Mouse (Mus musculus): Measurements from ENCODE around the gene Pigz. TPM values are rescaled to one million over a fixed set of nuclear protein-coding genes. Genes with fewer than 3 reads are reported as not detected.

The Pigz gene
- total and polyA plus RNA-seq, 2 experiments from 2014 or later: 2.9 to 4.1 TPM

DNA sequence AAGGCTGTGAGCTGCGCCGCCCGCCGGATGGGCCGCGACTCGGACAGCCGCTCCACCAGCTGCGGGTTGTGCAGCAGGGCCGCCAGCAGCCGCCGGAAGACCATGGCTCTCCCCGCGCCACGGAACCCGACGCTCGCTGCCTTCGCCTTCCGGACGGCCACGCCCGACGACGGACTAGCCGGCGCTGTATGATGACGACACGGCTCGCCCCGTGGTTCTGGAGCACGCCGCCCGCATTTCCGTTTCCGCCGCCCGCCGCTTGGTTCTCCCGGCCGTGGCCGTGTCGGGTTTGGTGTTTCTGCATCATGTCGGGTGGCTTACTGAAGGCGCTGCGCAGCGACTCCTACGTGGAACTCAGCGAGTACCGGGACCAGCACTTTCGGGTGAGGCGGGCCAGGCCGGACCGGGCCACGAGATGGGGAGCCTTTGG lies 14.7 kb downstream of the Pigz start, which contains the start of the genes 0610012G03Rik and Ncbp2:
Gene 0610012G03Rik (minus strand): TSS at position 150 of the 430 bp plus-strand sequence.
Gene Ncbp2 (plus strand): TSS at position 169 of the 430 bp plus-strand sequence.
- peak within 1 kb of the TSS; percentile 93 for H3K4me3 ChIP-seq (ENCODE audit: low read depth, low read length)
- H3K9ac ChIP-seq: peak within 1 kb of the TSS; percentile 90
- peak; percentile 34 for TF ChIP-seq CTCF (IDR thresholded peaks at IDR 0.05; ENCODE audit: low read depth)
- WGBS: under 1% methylated on average over 55 of the region's 55 CpGs
- peak within 1 kb of the TSS; percentile 91 for H3K27ac ChIP-seq (ENCODE audit: low read depth, low read length)
- peaks cover 13% of the 10 kb centered on the region for H3K36me3 ChIP-seq (ENCODE audit: insufficient read depth)
- H3K4me2 ChIP-seq (ENCODE audit: low read depth): peak within 1 kb of the TSS; percentile 89
- DNase-seq: peak; percentile 98
- ATAC-seq: peak; percentile 95
- no peaks in the 10 kb centered on the region for H3K9me3 ChIP-seq (ENCODE audit: low read length)
- H3K27me3 ChIP-seq (ENCODE audit: insufficient read depth, low read length): no peaks in the 10 kb centered on the region
- H3K4me1 ChIP-seq (ENCODE audit: insufficient read depth): peaks cover 16% of the 10 kb centered on the region

DNA sequence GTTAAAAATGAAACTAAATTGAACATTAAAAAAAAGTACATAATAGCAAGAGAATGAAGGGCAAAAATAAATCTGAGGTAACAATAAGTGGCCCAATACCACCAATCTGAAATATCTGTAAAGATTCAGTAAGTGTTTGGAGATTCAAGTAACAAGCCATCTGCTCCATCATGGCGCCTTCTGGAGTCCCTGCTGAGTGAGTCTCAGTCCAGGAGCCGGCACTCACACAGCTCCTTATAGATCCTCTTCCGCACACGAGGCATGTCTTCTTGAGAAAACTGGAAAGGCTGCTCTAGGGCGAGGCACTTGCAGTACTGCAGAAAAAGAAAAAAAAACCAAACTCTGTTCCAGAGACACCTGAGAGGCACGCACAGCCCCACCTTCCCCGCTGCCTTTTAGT lies 29.6 kb downstream of the Pigz start:
- Histone ChIP-seq H3K4me3 (ENCODE audit: low read depth, low read length) (no peak overlapping the region), H3K4me1 (ENCODE audit: insufficient read depth) (no peaks in the 10 kb centered on the region), H3K9me3 (ENCODE audit: low read length) (no peaks in the 10 kb centered on the region), H3K27ac (ENCODE audit: low read depth, low read length) (peak overlapping the region; percentile 50; the same call in 1 of the 2 replicates), H3K9ac (no peak overlapping the region), H3K4me2 (ENCODE audit: low read depth) (no peak overlapping the region), H3K36me3 (ENCODE audit: insufficient read depth) (peaks cover 54% of the 10 kb centered on the region), H3K27me3 (ENCODE audit: insufficient read depth, low read length) (no peaks in the 10 kb centered on the region)
- DNase-seq (peak; percentile 66), ATAC-seq (peak; percentile 80)
- 67% methylated on average over 7 of the region's 7 CpGs for WGBS
- TF ChIP-seq CTCF (IDR thresholded peaks at IDR 0.05; ENCODE audit: low read depth): no peak

DNA sequence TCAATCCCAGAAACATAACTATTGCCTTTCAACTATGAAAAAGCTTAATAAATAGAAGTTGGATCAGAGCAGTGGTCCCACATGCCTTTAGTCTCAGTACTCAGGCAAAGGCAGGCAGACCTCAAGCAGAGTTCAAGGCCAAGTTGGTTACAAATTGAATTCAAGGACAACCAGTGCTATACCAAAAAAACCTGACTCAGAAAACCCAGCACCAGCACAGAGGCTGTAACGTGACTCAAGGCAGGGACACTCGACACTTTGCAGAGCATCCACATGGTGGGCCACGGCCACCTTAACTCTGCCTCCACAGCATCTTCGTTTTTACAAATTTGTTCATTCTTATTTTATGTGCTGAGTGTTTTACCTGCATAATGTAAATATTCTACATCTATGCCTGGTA lies 41.6 kb downstream of the Pigz start:
- ATAC-seq (no peak), DNase-seq (no peak)
- Histone ChIP-seq H3K9me3 (ENCODE audit: low read length) (no peaks in the 10 kb centered on the region), H3K27me3 (ENCODE audit: insufficient read depth, low read length) (no peaks in the 10 kb centered on the region), H3K4me1 (ENCODE audit: insufficient read depth) (no peaks in the 10 kb centered on the region), H3K4me3 (ENCODE audit: low read depth, low read length) (no peak overlapping the region), H3K36me3 (ENCODE audit: insufficient read depth) (peaks cover 48% of the 10 kb centered on the region), H3K4me2 (ENCODE audit: low read depth) (no peak overlapping the region), H3K27ac (ENCODE audit: low read depth, low read length) (no peak overlapping the region), H3K9ac (no peak overlapping the region)
- no peak for TF ChIP-seq CTCF (IDR thresholded peaks at IDR 0.05; ENCODE audit: low read depth)
- WGBS: 90% methylated on average over 4 of the region's 4 CpGs

DNA sequence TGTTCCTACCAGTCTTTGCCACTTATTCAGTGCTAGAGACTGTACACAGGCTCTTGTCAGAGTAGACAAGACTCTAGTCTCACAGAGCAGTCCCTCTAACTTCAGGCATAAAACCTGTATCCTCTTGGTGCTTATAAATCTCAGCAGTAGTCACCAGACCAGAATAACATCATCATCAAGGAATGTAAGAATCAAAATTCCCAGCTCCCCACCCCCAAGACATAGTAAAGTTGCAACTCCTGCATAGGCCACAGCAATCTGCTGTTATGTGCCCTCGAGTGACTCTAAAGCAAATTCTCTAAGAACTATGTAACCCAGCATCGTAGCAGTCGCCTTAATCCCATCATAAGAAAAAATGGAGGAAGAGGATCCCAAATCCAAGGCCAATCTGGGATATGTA lies 45.9 kb downstream of the Pigz start:
- no peaks in the 10 kb centered on the region for H3K9me3 ChIP-seq (ENCODE audit: low read length)
- no peak overlapping the region for H3K4me3 ChIP-seq (ENCODE audit: low read depth, low read length)
- DNase-seq: no peak
- WGBS: 99% methylated on average over 3 of the region's 3 CpGs
- no peak for ATAC-seq
- H3K27ac ChIP-seq (ENCODE audit: low read depth, low read length): no peak overlapping the region
- H3K9ac ChIP-seq: no peak overlapping the region
- H3K4me1 ChIP-seq (ENCODE audit: insufficient read depth): no peaks in the 10 kb centered on the region
- H3K27me3 ChIP-seq (ENCODE audit: insufficient read depth, low read length): no peaks in the 10 kb centered on the region
- no peak overlapping the region for H3K4me2 ChIP-seq (ENCODE audit: low read depth)
- no peak for TF ChIP-seq CTCF (IDR thresholded peaks at IDR 0.05; ENCODE audit: low read depth)
- H3K36me3 ChIP-seq (ENCODE audit: insufficient read depth): peaks cover 23% of the 10 kb centered on the region

DNA sequence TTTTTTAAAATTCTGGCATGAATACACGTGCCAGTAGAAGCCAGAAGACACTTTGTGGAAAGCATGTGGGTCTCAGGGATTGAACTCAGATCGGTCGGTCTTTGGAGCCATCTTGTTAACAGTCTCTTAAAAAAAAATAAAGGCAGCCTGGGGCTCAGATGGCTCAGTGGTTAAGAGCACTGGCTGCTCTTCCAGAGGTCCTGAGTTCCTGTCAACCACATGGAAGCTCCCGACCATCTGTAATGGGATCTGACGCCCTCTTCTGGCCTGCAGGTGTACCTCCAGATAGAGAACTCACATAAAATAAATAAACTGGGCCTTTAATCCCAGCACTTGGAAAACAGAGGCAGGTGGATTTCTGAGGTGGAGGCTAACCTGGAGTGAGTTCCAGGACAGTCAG lies 47.3 kb downstream of the Pigz start:
- no peak for DNase-seq
- H3K4me3 ChIP-seq (ENCODE audit: low read depth, low read length): no peak overlapping the region
- H3K4me1 ChIP-seq (ENCODE audit: insufficient read depth): no peaks in the 10 kb centered on the region
- no peaks in the 10 kb centered on the region for H3K27me3 ChIP-seq (ENCODE audit: insufficient read depth, low read length)
- H3K9ac ChIP-seq: no peak overlapping the region
- 75% methylated on average over 5 of the region's 5 CpGs for WGBS
- H3K4me2 ChIP-seq (ENCODE audit: low read depth): no peak overlapping the region
- no peak for ATAC-seq
- H3K36me3 ChIP-seq (ENCODE audit: insufficient read depth): peaks cover 20% of the 10 kb centered on the region
- no peak overlapping the region for H3K27ac ChIP-seq (ENCODE audit: low read depth, low read length)
- H3K9me3 ChIP-seq (ENCODE audit: low read length): no peaks in the 10 kb centered on the region
- no peak for TF ChIP-seq CTCF (IDR thresholded peaks at IDR 0.05; ENCODE audit: low read depth)

DNA sequence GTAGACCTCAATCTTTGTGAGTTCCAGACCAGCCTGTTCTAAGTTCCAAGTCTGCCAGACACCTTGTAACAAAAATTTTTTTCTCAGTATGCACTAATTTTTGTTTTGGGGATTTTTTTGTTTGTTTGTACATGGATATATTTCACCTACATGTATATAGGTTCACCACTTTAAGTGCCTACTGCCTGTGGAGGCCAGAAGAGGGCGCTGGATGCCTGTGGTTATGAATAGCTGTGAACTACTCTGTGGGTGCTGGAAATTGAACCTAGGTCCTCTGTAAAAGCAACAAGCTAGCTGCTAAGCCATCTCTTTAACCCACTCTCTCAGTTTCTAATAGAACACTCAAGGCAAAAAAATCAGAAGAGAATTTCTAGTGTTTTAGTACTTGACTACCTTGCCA lies 58.4 kb downstream of the Pigz start:
- WGBS: 71% methylated on average over 1 of the region's 1 CpGs
- DNase-seq (no peak), ATAC-seq (no peak)
- Histone ChIP-seq H3K9me3 (ENCODE audit: low read length) (no peaks in the 10 kb centered on the region), H3K9ac (no peak overlapping the region), H3K4me1 (ENCODE audit: insufficient read depth) (no peaks in the 10 kb centered on the region), H3K4me2 (ENCODE audit: low read depth) (no peak overlapping the region), H3K36me3 (ENCODE audit: insufficient read depth) (peaks cover 39% of the 10 kb centered on the region), H3K27ac (ENCODE audit: low read depth, low read length) (no peak overlapping the region), H3K4me3 (ENCODE audit: low read depth, low read length) (no peak overlapping the region), H3K27me3 (ENCODE audit: insufficient read depth, low read length) (no peaks in the 10 kb centered on the region)
- no peak for TF ChIP-seq CTCF (IDR thresholded peaks at IDR 0.05; ENCODE audit: low read depth)

DNA sequence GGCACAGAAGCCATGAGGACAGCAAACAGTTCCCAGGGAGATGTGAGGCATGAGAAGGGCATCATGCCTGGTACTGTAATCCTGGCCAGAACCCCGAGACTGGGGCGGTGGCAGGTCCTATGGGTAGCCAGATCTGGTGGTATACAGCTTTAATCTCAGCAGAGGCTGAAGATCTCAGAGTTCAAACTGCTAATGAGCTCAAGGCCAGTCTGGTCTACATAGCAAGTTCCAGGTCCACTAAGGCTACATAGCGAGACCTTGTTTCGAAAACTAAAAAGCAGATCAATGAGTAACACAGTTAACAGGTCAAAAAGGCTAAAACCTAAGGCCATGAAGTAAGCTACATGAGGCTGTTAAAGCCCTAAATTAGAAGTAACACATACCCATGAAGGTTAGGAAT lies 59.5 kb downstream of the Pigz start:
- H3K4me2 ChIP-seq (ENCODE audit: low read depth): no peak overlapping the region
- no peak for TF ChIP-seq CTCF (IDR thresholded peaks at IDR 0.05; ENCODE audit: low read depth)
- H3K4me3 ChIP-seq (ENCODE audit: low read depth, low read length): no peak overlapping the region
- no peak for ATAC-seq
- no peak overlapping the region for H3K9ac ChIP-seq
- H3K9me3 ChIP-seq (ENCODE audit: low read length): no peaks in the 10 kb centered on the region
- no peaks in the 10 kb centered on the region for H3K4me1 ChIP-seq (ENCODE audit: insufficient read depth)
- no peak overlapping the region for H3K27ac ChIP-seq (ENCODE audit: low read depth, low read length)
- DNase-seq: no peak
- peaks cover 31% of the 10 kb centered on the region for H3K36me3 ChIP-seq (ENCODE audit: insufficient read depth)
- 95% methylated on average over 4 of the region's 4 CpGs for WGBS
- no peaks in the 10 kb centered on the region for H3K27me3 ChIP-seq (ENCODE audit: insufficient read depth, low read length)
